Mouse (Mus musculus) brown adipose tissue, adult 24 weeks (tissue): ENCODE results near the gene Wnt4. TPM values are rescaled to one million over a fixed set of nuclear protein-coding genes. Genes with fewer than 3 reads are reported as not detected.

ENCODE experiments used
- H3K27ac ChIP-seq: fragments of 200-500 bp; replicated peaks from 2 replicates; pipeline ENCODE4 v1.5.1; 2012; ENCODE audit warnings: low read depth, mild to moderate bottlenecking, low read length
- H3K4me1 ChIP-seq: fragments of 200-500 bp; 2 replicates; pipeline ENCODE4 v1.6.1; 2012; ENCODE audit warnings: low read length, mixed read lengths; ENCODE audit not compliant: control insufficient read depth, insufficient read depth, insufficient read length
- H3K4me3 ChIP-seq: fragments of 200-500 bp; 2 replicates; pipeline ENCODE4 v1.5.1; 2012; ENCODE audit warnings: low read depth, mild to moderate bottlenecking, low read length, moderate library complexity; ENCODE audit not compliant: insufficient read depth
- polyA plus RNA-seq: library from polyadenylated mRNA; stranded (reverse); fragments of >200 nt; gene quantifications from 2 replicates; pipeline ENCODE4 v1.2.4, GENCODE M21; 2012; ENCODE audit not compliant: missing spikeins, insufficient read depth, insufficient read length

The Wnt4 gene
- polyA plus RNA-seq, 1 experiment: not detected

GRCm38 (mm10) chr4:137287818-137288217, 10.5 kb downstream of the Wnt4 start:
- Histone ChIP-seq H3K4me1 (no peaks in the 10 kb centered on the region; the same call in 1 of the 2 replicates), H3K4me3 (no peak overlapping the region), H3K27ac (no peak overlapping the region)

- Histone ChIP-seq H3K27ac (no peak overlapping the region), H3K4me3 (no peak overlapping the region), H3K4me1 (no peaks in the 10 kb centered on the region; the same call in 1 of the 2 replicates)
Measured at GRCm38 (mm10) chr4:137289701-137290100, 12.4 kb downstream of the Wnt4 start.

- Histone ChIP-seq H3K4me3 (no peak overlapping the region), H3K27ac (no peak overlapping the region), H3K4me1 (no peaks in the 10 kb centered on the region; the same call in 1 of the 2 replicates)
Measured at GRCm38 (mm10) chr4:137290250-137290649, 13.0 kb downstream of the Wnt4 start.

GRCm38 (mm10) chr4:137292625-137293024, 15.3 kb downstream of the Wnt4 start:
- Histone ChIP-seq H3K4me1 (no peaks in the 10 kb centered on the region), H3K27ac (no peak overlapping the region), H3K4me3 (no peak overlapping the region)

GRCm38 (mm10) chr4:137294032-137294431, 16.7 kb downstream of the Wnt4 start:
- Histone ChIP-seq H3K4me1 (no peaks in the 10 kb centered on the region), H3K4me3 (no peak overlapping the region), H3K27ac (no peak overlapping the region)

- no peak overlapping the region for H3K4me3 ChIP-seq
- no peaks in the 10 kb centered on the region for H3K4me1 ChIP-seq
- H3K27ac ChIP-seq: no peak overlapping the region
Measured at GRCm38 (mm10) chr4:137294474-137294873, 17.2 kb downstream of the Wnt4 start.

GRCm38 (mm10) chr4:137294951-137295350, 17.7 kb downstream of the Wnt4 start:
- Histone ChIP-seq H3K4me1 (no peaks in the 10 kb centered on the region), H3K4me3 (no peak overlapping the region), H3K27ac (no peak overlapping the region)

- Histone ChIP-seq H3K27ac (no peak overlapping the region), H3K4me3 (no peak overlapping the region), H3K4me1 (no peaks in the 10 kb centered on the region)
Measured at GRCm38 (mm10) chr4:137297611-137298010, 20.3 kb downstream of the Wnt4 start.

GRCm38 (mm10) chr4:137298406-137298805, 21.1 kb downstream of the Wnt4 start:
- Histone ChIP-seq H3K4me1 (no peaks in the 10 kb centered on the region), H3K27ac (no peak overlapping the region), H3K4me3 (no peak overlapping the region)

- Histone ChIP-seq H3K4me3 (no peak overlapping the region), H3K27ac (no peak overlapping the region), H3K4me1 (no peaks in the 10 kb centered on the region)
Measured at GRCm38 (mm10) chr4:137300227-137300626, 22.9 kb downstream of the Wnt4 start.

- H3K27ac ChIP-seq: no peak overlapping the region
- H3K4me3 ChIP-seq: no peak overlapping the region
- H3K4me1 ChIP-seq: no peaks in the 10 kb centered on the region
Measured at GRCm38 (mm10) chr4:137301635-137302034, 24.3 kb downstream of the Wnt4 start.

- no peak overlapping the region for H3K4me3 ChIP-seq
- no peak overlapping the region for H3K27ac ChIP-seq
- no peaks in the 10 kb centered on the region for H3K4me1 ChIP-seq
Measured at GRCm38 (mm10) chr4:137304106-137304505, 26.8 kb downstream of the Wnt4 start.

- no peak overlapping the region for H3K27ac ChIP-seq
- H3K4me3 ChIP-seq: no peak overlapping the region
- H3K4me1 ChIP-seq: no peaks in the 10 kb centered on the region
Measured at GRCm38 (mm10) chr4:137305066-137305465, 27.8 kb downstream of the Wnt4 start.

GRCm38 (mm10) chr4:137305831-137306576, 28.7 kb downstream of the Wnt4 start:
- Histone ChIP-seq H3K4me1 (no peaks in the 10 kb centered on the region), H3K4me3 (no peak overlapping the region), H3K27ac (no peak overlapping the region)

GRCm38 (mm10) chr4:137306577-137306888, 29.2 kb downstream of the Wnt4 start:
- H3K4me3 ChIP-seq: no peak overlapping the region
- H3K4me1 ChIP-seq: no peaks in the 10 kb centered on the region
- H3K27ac ChIP-seq: no peak overlapping the region

GRCm38 (mm10) chr4:137306991-137307706, 29.9 kb downstream of the Wnt4 start:
- Histone ChIP-seq H3K4me3 (no peak overlapping the region), H3K4me1 (no peaks in the 10 kb centered on the region), H3K27ac (no peak overlapping the region)
